21 mouse cellular contexts compared by ENCODE assay signal in genomic region chr6:48209103-48209502, GRCm38 (mm10).
DNase-seq lines count a peak whose midpoint lies in the region; ATAC-seq lines count a peak whose summit lies in the region.
"Had no signal": no experiment of that assay in that cellular context is flagged by ENCODE, and none has a peak within 500 bp of the region (broad histone marks: within the 10 kb centered on the region; RNA-seq: fewer than 3 reads in every experiment).

No protein-coding gene starts in this region.

- H3K27ac ChIP-seq in forebrain, embryonic 14.5 days (ENCODE audit: low read depth, low read length) = no peak overlapping the region
- H3K27ac ChIP-seq in forebrain, embryonic 10.5 days = no peak overlapping the region
- no peak overlapping the region for H3K27ac ChIP-seq in heart, embryonic 11.5 days (ENCODE audit: low read depth, low read length)
- H3K27ac ChIP-seq: heart, adult 2 months; heart, embryonic 10.5 days; hindbrain, embryonic 12.5 days; hindbrain, embryonic 15.5 days had no signal

- H3K4me1 ChIP-seq in forebrain, embryonic 14.5 days (ENCODE audit: control insufficient read depth, insufficient read depth, low read length) = no peaks in the 10 kb centered on the region
- H3K4me1 ChIP-seq in forebrain, embryonic 10.5 days = no peaks in the 10 kb centered on the region
- no peaks in the 10 kb centered on the region for H3K4me1 ChIP-seq in heart, embryonic 11.5 days (ENCODE audit: control insufficient read depth, insufficient read depth, low read length)
- H3K4me1 ChIP-seq: hindbrain, embryonic 12.5 days; hindbrain, embryonic 15.5 days had no signal

- WGBS in forebrain, embryonic 14.5 days = 70% methylated on average over 2 of the region's 2 CpGs
- 94% methylated on average over 2 of the region's 2 CpGs for WGBS in forebrain, embryonic 10.5 days
- WGBS in heart, embryonic 11.5 days (ENCODE audit: insufficient replicate concordance) = 65% methylated on average over 2 of the region's 2 CpGs

- no peak overlapping the region for H3K4me3 ChIP-seq in forebrain, embryonic 14.5 days (ENCODE audit: low read depth, low read length)
- no peak overlapping the region for H3K4me3 ChIP-seq in forebrain, embryonic 10.5 days
- H3K4me3 ChIP-seq in heart, embryonic 11.5 days (ENCODE audit: low read depth, low read length) = no peak overlapping the region
- H3K4me3 ChIP-seq: heart, adult 2 months; heart, embryonic 10.5 days; hindbrain, embryonic 12.5 days; hindbrain, embryonic 15.5 days had no signal

- H3K9ac ChIP-seq in forebrain, embryonic 14.5 days (ENCODE audit: low read length) = no peak overlapping the region
- no peak overlapping the region for H3K9ac ChIP-seq in heart, embryonic 11.5 days (ENCODE audit: low read depth, low read length)
- H3K9ac ChIP-seq: hindbrain, embryonic 12.5 days; hindbrain, embryonic 15.5 days had no signal

- ATAC-seq in forebrain, embryonic 14.5 days = no peak; the same call in 1 of the 2 replicates
- ATAC-seq in heart, embryonic 11.5 days (replicated peaks; ENCODE audit: insufficient number of reproducible peaks, low FRiP score, low TSS enrichment) = no peak
- ATAC-seq: intestine, postnatal 0 days; Patski had no signal

- H3K4me2 ChIP-seq in forebrain, embryonic 14.5 days (ENCODE audit: low read length) = no peak overlapping the region
- no peak overlapping the region for H3K4me2 ChIP-seq in heart, embryonic 11.5 days
- H3K4me2 ChIP-seq: hindbrain, embryonic 12.5 days; hindbrain, embryonic 15.5 days had no signal

- DNase-seq in forebrain, embryonic 14.5 days (ENCODE audit: low spot score) = peak; percentile 49
- no peak for DNase-seq in forebrain, embryonic 10.5 days (ENCODE audit: extremely low spot score, low spot score)
- DNase-seq in heart, adult 11 months = peak; percentile 24
- peak; percentile 8 to 28 for DNase-seq in layer of hippocampus, adult 8-10 months (ENCODE audit: low spot score in 2 of 2)
- no peak for DNase-seq in layer of hippocampus, adult 9-10 months (ENCODE audit: low spot score)
- no peak for DNase-seq in embryo, embryonic 11 days
- DNase-seq: adrenal gland, postnatal 10 days; adrenal gland, postnatal 36 days; B cell, adult 2 months; cerebellum, adult 11-12 months; cerebellum, adult 8-10 months; gastrocnemius, postnatal 25 days; heart, adult 2 months had no signal

- no peaks in the 10 kb centered on the region for H3K36me3 ChIP-seq in forebrain, embryonic 14.5 days (ENCODE audit: control insufficient read depth, insufficient read depth, low read length)
- H3K36me3 ChIP-seq in forebrain, embryonic 10.5 days (replicated peaks) = no peaks in the 10 kb centered on the region
- H3K36me3 ChIP-seq in heart, embryonic 11.5 days (ENCODE audit: control insufficient read depth, insufficient read depth, low read length) = no peaks in the 10 kb centered on the region
- H3K36me3 ChIP-seq: G1E; heart, embryonic 10.5 days; hindbrain, embryonic 12.5 days; hindbrain, embryonic 15.5 days had no signal

- H3K9me3 ChIP-seq in forebrain, embryonic 14.5 days (replicated peaks; ENCODE audit: control insufficient read depth, low read length) = no peaks in the 10 kb centered on the region
- H3K9me3 ChIP-seq in forebrain, embryonic 10.5 days = no peaks in the 10 kb centered on the region
- no peaks in the 10 kb centered on the region for H3K9me3 ChIP-seq in heart, embryonic 11.5 days (replicated peaks; ENCODE audit: control insufficient read depth, low read length)
- H3K9me3 ChIP-seq: G1E; heart, embryonic 10.5 days; hindbrain, embryonic 12.5 days; hindbrain, embryonic 15.5 days had no signal

- no peaks in the 10 kb centered on the region for H3K27me3 ChIP-seq in forebrain, embryonic 14.5 days (replicated peaks; ENCODE audit: control insufficient read depth, insufficient read depth, low read length)
- H3K27me3 ChIP-seq in forebrain, embryonic 10.5 days (ENCODE audit: poor library complexity, severe bottlenecking) = no peaks in the 10 kb centered on the region
- no peaks in the 10 kb centered on the region for H3K27me3 ChIP-seq in heart, embryonic 11.5 days (ENCODE audit: control insufficient read depth, insufficient read depth, low read length)
- H3K27me3 ChIP-seq: CH12.LX; hindbrain, embryonic 12.5 days; hindbrain, embryonic 15.5 days; Patski had no signal

Comparison
In these comparisons a context has a peak if more than half of its experiments do, and no peak if none do; other contexts are left out.
1. DNase-seq: peak in forebrain, embryonic 14.5 days (single experiment), heart, adult 11 months (single experiment) and layer of hippocampus, adult 8-10 months (2 of 2); none in forebrain, embryonic 10.5 days (single experiment), layer of hippocampus, adult 9-10 months (single experiment) and embryo, embryonic 11 days (single experiment).